ENCODE assay signal across 10 mouse cellular contexts in genomic region chr5:135710599-135711214, GRCm38 (mm10). TPM values are rescaled to one million over a fixed set of nuclear protein-coding genes. Genes with fewer than 3 reads are reported as not detected.
DNase-seq lines count a peak whose midpoint lies in the region; ATAC-seq and TF ChIP-seq lines count a peak whose summit lies in the region.
"Had no signal": no experiment of that assay in that cellular context is flagged by ENCODE, and none has a peak within 500 bp of the region (broad histone marks: within the 10 kb centered on the region; RNA-seq: fewer than 3 reads in every experiment).

No protein-coding gene starts in this region.

- no peak overlapping the region for H3K4me3 ChIP-seq in kidney, postnatal 0 days (replicated peaks; ENCODE audit: low read depth, low read length)
- H3K4me3 ChIP-seq in CH12.LX (replicated peaks in 1 of 3; ENCODE audit: low read depth in 2 of 3, low read length in 2 of 3, poor library complexity in 1 of 3): no peak overlapping the region
- no peak overlapping the region for H3K4me3 ChIP-seq in forebrain, embryonic 13.5 days
- H3K4me3 ChIP-seq: neural tube, embryonic 13.5 days had no signal

- no peak overlapping the region for H3K9ac ChIP-seq in kidney, postnatal 0 days (ENCODE audit: low read depth, low read length)
- no peak overlapping the region; the same call in 1 of the 2 replicates for H3K9ac ChIP-seq in CH12.LX (ENCODE audit: insufficient read depth, low read depth)
- H3K9ac ChIP-seq in forebrain, embryonic 13.5 days: no peak overlapping the region
- H3K9ac ChIP-seq: liver, embryonic 14.5 days; neural tube, embryonic 13.5 days had no signal

- dilution Hi-C loops in CH12.LX (cut with MboI; ENCODE audit: extremely low pct_ligation_motif_present, extremely low pct_unique_long_range_greater_than_20kb, low sequenced_read_pairs): no loop called here

- no peak for TF ChIP-seq CTCF in kidney, postnatal 0 days (IDR thresholded peaks at IDR 0.05; ENCODE audit: low read depth)
- TF ChIP-seq CTCF in CH12.LX (conservative IDR thresholded peaks at IDR 0.05 in 1 of 2, IDR thresholded peaks at IDR 0.05 in 1 of 2; ENCODE audit: low read depth in 2 of 2, low read length in 2 of 2): no peak

- peaks cover 7% of the 10 kb centered on the region; the same call in 1 of the 2 replicates for H3K79me2 ChIP-seq in CH12.LX (replicated peaks; ENCODE audit: control insufficient read depth, extremely low read depth, insufficient read depth, poor library complexity, severe bottlenecking)

- no peaks in the 10 kb centered on the region for H3K9me3 ChIP-seq in kidney, postnatal 0 days (replicated peaks; ENCODE audit: low read length)
- H3K9me3 ChIP-seq in CH12.LX (replicated peaks; ENCODE audit: low read length): peaks cover 11% of the 10 kb centered on the region
- H3K9me3 ChIP-seq in forebrain, embryonic 13.5 days (replicated peaks): no peaks in the 10 kb centered on the region
- H3K9me3 ChIP-seq: neural tube, embryonic 13.5 days had no signal

- peak; percentile 61 for TF ChIP-seq EP300 in CH12.LX (IDR thresholded peaks at IDR 0.05; ENCODE audit: low read length)

- H3K27me3 ChIP-seq in kidney, postnatal 0 days (ENCODE audit: insufficient read depth, low read length): no peaks in the 10 kb centered on the region
- no peaks in the 10 kb centered on the region for H3K27me3 ChIP-seq in CH12.LX (replicated peaks)
- no peaks in the 10 kb centered on the region for H3K27me3 ChIP-seq in forebrain, embryonic 13.5 days
- H3K27me3 ChIP-seq: neural tube, embryonic 13.5 days had no signal

- peaks cover 16% of the 10 kb centered on the region for H3K4me1 ChIP-seq in kidney, postnatal 0 days (replicated peaks; ENCODE audit: insufficient read depth, low read length)
- H3K4me1 ChIP-seq in CH12.LX (ENCODE audit: control insufficient read depth in 1 of 2, insufficient read depth in 2 of 2): peaks cover 49 to 87% of the 10 kb centered on the region in 2 experiments
- H3K4me1 ChIP-seq in forebrain, embryonic 13.5 days: 0 out of 2 replicates have a peak, but pooled peaks cover 3% of the 10 kb centered on the region

- peak; percentile 64 for TF ChIP-seq POLR2A in CH12.LX (IDR thresholded peaks at IDR 0.05; ENCODE audit: low read depth, low read length)

- TF ChIP-seq RAD21 in CH12.LX (IDR thresholded peaks at IDR 0.05; ENCODE audit: low read depth, low read length): no peak; the same call in 1 of the 2 replicates

- 82% methylated on average over 7 of the region's 7 CpGs for WGBS in kidney, postnatal 0 days
- 90% methylated on average over 7 of the region's 7 CpGs for WGBS in forebrain, embryonic 13.5 days

- no peak overlapping the region for H3K4me2 ChIP-seq in kidney, postnatal 0 days (ENCODE audit: low read length)
- peak overlapping the region; percentile 19; the same call in 1 of the 2 replicates for H3K4me2 ChIP-seq in CH12.LX (ENCODE audit: insufficient read depth, low read depth, poor library complexity, severe bottlenecking)
- H3K4me2 ChIP-seq in forebrain, embryonic 13.5 days: no peak overlapping the region
- H3K4me2 ChIP-seq: neural tube, embryonic 13.5 days had no signal

- H3K36me3 ChIP-seq in kidney, postnatal 0 days (ENCODE audit: insufficient read depth, low read length): 0 out of 2 replicates have a peak, but pooled peaks cover 8% of the 10 kb centered on the region
- H3K36me3 ChIP-seq in CH12.LX (replicated peaks in 1 of 2; ENCODE audit: control insufficient read depth in 1 of 2, insufficient read depth in 1 of 2, low read length in 1 of 2): peaks cover 8 to 42% of the 10 kb centered on the region in 2 experiments
- H3K36me3 ChIP-seq in forebrain, embryonic 13.5 days (ENCODE audit: poor library complexity, severe bottlenecking): peaks cover 23% of the 10 kb centered on the region

- ATAC-seq in kidney, postnatal 0 days (replicated peaks; ENCODE audit: low FRiP score, low read depth): no peak
- ATAC-seq in forebrain, embryonic 13.5 days: no peak
- ATAC-seq: intestine, postnatal 0 days had no signal

- no peak for DNase-seq in kidney, postnatal 0 days (ENCODE audit: low spot score)
- no peak for DNase-seq in kidney, postnatal 4 days
- DNase-seq in 416B (ENCODE audit: low read depth) (peak; percentile 94), CH12.LX (ENCODE audit: extremely low read depth) (peak; percentile 83)
- DNase-seq in lung, postnatal 25 days (ENCODE audit: low spot score): peak; percentile 68
- DNase-seq in T-cell, adult 2 months (ENCODE audit: low spot score): no peak

- in situ Hi-C loops in CH12.LX (cut with MboI; ENCODE audit: low pct_ligation_motif_present, low pct_unique_long_range_greater_than_20kb, low sequenced_read_pairs): no loop called here

- peak overlapping the region; percentile 80 for H3K27ac ChIP-seq in kidney, postnatal 0 days
- peak overlapping the region; percentile 33 for H3K27ac ChIP-seq in CH12.LX (ENCODE audit: insufficient read depth, low read depth)
- H3K27ac ChIP-seq in forebrain, embryonic 13.5 days: no peak overlapping the region
- H3K27ac ChIP-seq: liver, embryonic 14.5 days; neural tube, embryonic 13.5 days had no signal

TF ChIP-seq in CH12.LX, 34 proteins besides CTCF, POLR2A, EP300 and RAD21:
- TF ChIP-seq JUN (IDR thresholded peaks at IDR 0.05; ENCODE audit: insufficient read depth, low read depth, low read length): peak; percentile 76
- TF ChIP-seq MXI1 (IDR thresholded peaks at IDR 0.05; ENCODE audit: low read depth, low read length): peak; percentile 96
- no peak for TF ChIP-seq GABPA (IDR thresholded peaks at IDR 0.05; ENCODE audit: insufficient replicate concordance, low read depth, low read length)
- TF ChIP-seq CHD1 (IDR thresholded peaks at IDR 0.05; ENCODE audit: low read depth, low read length): no peak
- no peak for TF ChIP-seq MAZ (IDR thresholded peaks at IDR 0.05; ENCODE audit: low read depth, low read length)
- no peak for TF ChIP-seq NRF1 (IDR thresholded peaks at IDR 0.05; ENCODE audit: low read depth, low read length)
- peak; percentile 49; the same call in 1 of the 2 replicates for TF ChIP-seq ELF1 (IDR thresholded peaks at IDR 0.05; ENCODE audit: low read depth, low read length)
- TF ChIP-seq TCF12 (IDR thresholded peaks at IDR 0.05; ENCODE audit: low read depth, low read length): peak; percentile 51; the same call in 1 of the 2 replicates
- no peak; the same call in 1 of the 2 replicates for TF ChIP-seq MAFK (IDR thresholded peaks at IDR 0.05; ENCODE audit: insufficient replicate concordance, low read length)
- TF ChIP-seq MEF2A (IDR thresholded peaks at IDR 0.05; ENCODE audit: borderline replicate concordance, low read depth, low read length): peak; percentile 64; the same call in 1 of the 2 replicates
- peak; percentile 47; the same call in 1 of the 2 replicates for TF ChIP-seq CHD2 (IDR thresholded peaks at IDR 0.05; ENCODE audit: low read length)
- TF ChIP-seq SIN3A (IDR thresholded peaks at IDR 0.05; ENCODE audit: low read length): peak; percentile 82
- TF ChIP-seq IRF4 (IDR thresholded peaks at IDR 0.05; ENCODE audit: low read depth, low read length): peak; percentile 39; the same call in 1 of the 2 replicates
- TF ChIP-seq USF1 (IDR thresholded peaks at IDR 0.05; ENCODE audit: low read depth, low read length): 0 out of 2 replicates have a peak, but pooled peaks have one; percentile 8
- peak; percentile 98 for TF ChIP-seq MAX (IDR thresholded peaks at IDR 0.05; ENCODE audit: low read length)
- no peak for TF ChIP-seq USF2 (conservative IDR thresholded peaks at IDR 0.05; ENCODE audit: low read depth, low read length)
- TF ChIP-seq ETS1 (conservative IDR thresholded peaks at IDR 0.05; ENCODE audit: low read depth, low read length): peak; percentile 92
- no peak for TF ChIP-seq KAT2A (IDR thresholded peaks at IDR 0.05; ENCODE audit: insufficient replicate concordance, low read length)
- no peak for TF ChIP-seq ZMIZ1 (IDR thresholded peaks at IDR 0.05; ENCODE audit: low read depth, low read length)
- peak; percentile 57; the same call in 1 of the 2 replicates for TF ChIP-seq TBP (conservative IDR thresholded peaks at IDR 0.05; ENCODE audit: low read depth, low read length)
- TF ChIP-seq MYC (IDR thresholded peaks at IDR 0.05; ENCODE audit: low read depth, low read length): peak; percentile 99
- peak; percentile 83 for TF ChIP-seq JUND (conservative IDR thresholded peaks at IDR 0.05; ENCODE audit: low read depth, low read length)
- 0 out of 2 replicates have a peak, but pooled peaks have one; percentile 23 for TF ChIP-seq HCFC1 (IDR thresholded peaks at IDR 0.05; ENCODE audit: low read depth, low read length)
- TF ChIP-seq RCOR1 (conservative IDR thresholded peaks at IDR 0.05; ENCODE audit: low read depth, low read length): no peak
- peak; percentile 97 for TF ChIP-seq BHLHE40 (IDR thresholded peaks at IDR 0.05; ENCODE audit: low read depth, low read length)
- TF ChIP-seq UBTF (IDR thresholded peaks at IDR 0.05; ENCODE audit: low read depth, low read length): no peak
- TF ChIP-seq E2F4 (IDR thresholded peaks at IDR 0.05; ENCODE audit: insufficient replicate concordance, low read depth, low read length): no peak
TF ChIP-seq in CH12.LX: peak in this region for 16.

RNA-seq across cellular contexts. Expression of gene Tmem120a, which starts 33.5 kb away (rescaled TPM):
- 80.1 and 81.7 TPM in 2 replicates for polyA plus RNA-seq in kidney, postnatal 0 days (2015; fragmentation: Nextera tagmentation; extraction: Ambion mirVana)
- 21.4 and 22.2 TPM in 2 replicates for total RNA-seq in CH12.LX (2012; rRNA removed)
- total RNA-seq in CH12.LX (2014; rRNA removed): 9.1 and 12.0 TPM in 2 replicates
- polyA plus RNA-seq in CH12.LX (2012; ENCODE audit: insufficient read length, low read depth): 27.1 and 27.7 TPM in 2 replicates
- polyA plus RNA-seq in forebrain, embryonic 13.5 days (2015; fragmentation: Nextera tagmentation; extraction: Ambion mirVana): 67.0 and 69.7 TPM in 2 replicates

RNA-seq across cellular contexts. Expression of gene Por, which starts 40.9 kb away (rescaled TPM):
- 86.4 and 92.2 TPM in 2 replicates for polyA plus RNA-seq in kidney, postnatal 0 days (2015; fragmentation: Nextera tagmentation; extraction: Ambion mirVana)
- total RNA-seq in CH12.LX (2012; rRNA removed) (40.2 and 41.2 TPM in 2 replicates), CH12.LX (2014; rRNA removed) (16.3 and 17.3 TPM in 2 replicates)
- polyA plus RNA-seq in CH12.LX (2012; ENCODE audit: insufficient read length, low read depth): 54.3 and 56.8 TPM in 2 replicates
- 102 and 121 TPM in 2 replicates for polyA plus RNA-seq in forebrain, embryonic 13.5 days (2015; fragmentation: Nextera tagmentation; extraction: Ambion mirVana)

Comparison
In these comparisons a context has a peak if more than half of its experiments do, and no peak if none do; other contexts are left out.
1. DNase-seq: peak in 416B (single experiment), CH12.LX (single experiment) and lung, postnatal 25 days (single experiment); none in kidney, postnatal 0 days (single experiment), kidney, postnatal 4 days (0 of 2) and T-cell, adult 2 months (single experiment).